Mouse (Mus musculus) lung, adult 18-20 months (tissue): ENCODE data around the gene Gm13290.
"Not testable (repeated sequence)": the region's sequence is repeated elsewhere in the genome, so short reads cannot be mapped to it uniquely, and the experiment has no call there.

Source experiments
- DNase-seq, 2 experiments: peaks; one replicate each; pipeline ENCODE4 v3.0.0; 2022; ENCODE audit warnings: mixed read lengths in 2 of 2

Gm13290 gene

GRCm38 (mm10) chr4:88773534-88773933 lies at the start of gene Gm13290:
Gene Gm13290 (plus strand): TSS chr4:88773834.
- not testable (repeated sequence) for DNase-seq

DNA sequence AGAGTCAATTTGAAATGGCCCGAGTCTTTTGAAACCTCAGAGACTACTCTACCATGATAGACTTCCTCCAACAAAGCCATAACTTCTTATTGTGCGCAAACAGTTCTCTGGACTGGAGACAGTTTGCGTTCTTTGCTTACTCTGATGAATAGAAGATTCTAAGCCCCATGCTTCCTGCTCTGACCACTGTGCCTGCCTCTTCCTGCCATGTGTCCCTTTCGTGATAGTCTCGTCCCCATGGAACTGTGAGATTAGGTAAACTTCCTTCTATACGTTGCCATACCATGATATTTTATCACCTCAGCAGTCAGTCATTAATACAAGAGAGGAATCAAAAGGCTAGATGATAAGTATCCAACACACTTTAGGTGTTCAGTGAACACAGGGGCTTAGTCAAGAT lies 46.9 kb upstream of the Gm13290 start:
- DNase-seq = no peak

DNA sequence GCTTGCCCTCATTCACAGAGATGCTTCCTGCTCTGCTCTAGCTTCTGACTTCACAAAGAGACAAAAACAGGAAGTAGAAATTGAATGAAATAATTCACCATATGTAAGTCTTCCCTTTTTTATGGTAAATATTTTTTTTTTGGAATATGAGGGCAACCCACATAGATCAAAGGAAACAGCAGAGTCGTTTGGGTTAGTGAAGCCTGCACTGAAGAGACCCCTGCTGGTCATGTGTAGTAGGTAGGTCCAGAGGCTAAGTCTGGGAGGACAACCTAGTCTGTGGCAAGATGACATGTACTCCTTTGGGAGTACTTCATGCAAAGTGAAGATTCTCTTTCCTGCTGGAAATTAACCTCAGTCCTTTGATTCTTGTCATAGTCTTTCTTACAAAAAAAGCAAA lies 46.3 kb upstream of the Gm13290 start:
- peak; percentile 31 to 46 for DNase-seq

- peak; percentile 60 to 69 for DNase-seq
Observed at GRCm38 (mm10) chr4:88738480-88738879, 35.2 kb upstream of the Gm13290 start.

DNA sequence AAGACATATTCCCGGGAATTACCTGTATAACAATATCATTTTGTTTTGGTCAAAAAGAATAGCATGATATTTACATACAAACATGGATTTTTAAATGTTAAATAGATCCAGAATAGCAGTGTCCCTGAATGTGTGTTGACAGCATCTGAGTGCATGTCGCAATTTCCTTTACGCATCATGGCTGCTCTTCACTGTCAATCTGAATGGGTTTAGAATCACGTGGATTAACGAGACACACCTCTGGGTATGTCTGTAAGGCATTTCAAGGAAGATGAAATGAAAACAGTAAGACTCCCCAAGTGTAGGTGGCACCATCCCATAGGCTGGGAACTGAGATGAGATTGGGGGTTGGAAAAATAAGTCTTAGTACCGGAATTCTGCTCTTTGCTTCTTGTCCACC lies 34.6 kb upstream of the Gm13290 start:
- DNase-seq = no peak

DNA sequence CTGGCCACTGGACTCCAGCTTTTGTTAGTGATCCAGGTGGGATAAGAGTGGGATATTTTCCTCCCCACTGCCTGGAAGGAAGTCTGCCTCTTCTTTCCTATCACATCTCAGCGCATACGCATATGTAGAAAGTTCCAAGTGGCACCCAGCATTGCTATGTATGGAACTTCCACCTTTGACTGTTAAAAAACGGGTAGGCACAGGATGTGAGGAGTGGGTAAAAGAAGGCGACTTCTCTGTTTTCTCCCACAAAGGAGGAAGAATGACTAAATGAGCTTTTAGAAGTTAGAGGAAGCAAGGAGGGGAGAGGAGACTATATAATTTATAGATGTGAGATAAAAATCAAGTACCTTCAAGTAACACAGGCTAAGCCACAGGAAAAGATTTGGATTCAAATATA lies 32.2 kb upstream of the Gm13290 start:
- DNase-seq = no peak

- DNase-seq = no peak
Observed at GRCm38 (mm10) chr4:88742771-88743371, 30.8 kb upstream of the Gm13290 start.

- DNase-seq = no peak
Observed at GRCm38 (mm10) chr4:88744207-88744606, 29.4 kb upstream of the Gm13290 start.

DNA sequence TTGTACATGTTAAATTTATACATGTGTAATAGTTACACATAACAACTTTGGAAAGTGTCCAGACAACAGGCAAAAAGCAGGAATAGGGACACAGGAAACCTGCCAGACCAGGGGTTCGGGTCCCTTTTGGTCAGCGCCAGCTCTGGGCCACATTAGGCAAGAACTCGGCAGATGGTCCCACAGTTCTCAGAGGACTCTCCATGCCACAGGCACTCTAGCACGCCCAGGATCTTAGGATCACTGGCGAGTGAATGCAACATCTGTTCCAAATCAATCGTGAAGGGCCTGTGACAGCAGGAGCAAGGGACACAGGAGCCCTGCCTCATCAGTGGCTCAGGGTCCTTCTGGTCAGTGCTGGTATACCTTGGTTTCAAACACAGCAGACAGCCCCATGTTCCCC lies 23.7 kb upstream of the Gm13290 start:
- DNase-seq = no peak

DNA sequence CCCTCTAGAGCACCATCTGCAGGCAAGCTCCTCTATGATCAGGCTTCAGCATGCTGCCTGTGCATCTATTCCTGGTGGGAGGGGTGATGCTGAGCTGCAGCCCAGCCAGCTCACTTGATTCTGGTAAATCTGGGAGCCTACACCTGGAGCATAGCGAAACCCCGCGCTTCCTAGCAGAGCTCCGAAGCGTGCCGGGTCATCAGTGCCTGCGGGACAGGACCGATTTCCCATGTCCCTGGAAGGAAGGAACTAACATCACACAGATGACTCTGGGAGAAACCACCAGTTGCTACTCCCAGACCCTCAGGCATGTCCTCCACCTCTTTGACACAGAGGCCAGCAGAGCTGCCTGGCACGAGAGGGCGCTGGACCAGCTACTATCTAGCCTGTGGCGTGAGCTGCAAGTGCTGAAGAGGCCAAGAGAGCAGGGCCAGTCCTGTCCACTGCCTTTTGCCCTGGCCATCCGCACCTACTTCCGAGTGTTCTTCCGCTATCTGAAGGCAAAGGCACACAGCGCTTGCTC lies 18.8 kb upstream of the Gm13290 start, which contains the start of gene Gm13271:
Gene Gm13271 (plus strand): TSS at position 51 of the 523 bp plus-strand sequence.
- DNase-seq = peak; percentile 47 to 73

GRCm38 (mm10) chr4:88756581-88757513 lies 16.8 kb upstream of the Gm13290 start:
- DNase-seq = not testable (repeated sequence)

GRCm38 (mm10) chr4:88757628-88758031 lies 16.0 kb upstream of the Gm13290 start:
- DNase-seq = peak; percentile 89

DNA sequence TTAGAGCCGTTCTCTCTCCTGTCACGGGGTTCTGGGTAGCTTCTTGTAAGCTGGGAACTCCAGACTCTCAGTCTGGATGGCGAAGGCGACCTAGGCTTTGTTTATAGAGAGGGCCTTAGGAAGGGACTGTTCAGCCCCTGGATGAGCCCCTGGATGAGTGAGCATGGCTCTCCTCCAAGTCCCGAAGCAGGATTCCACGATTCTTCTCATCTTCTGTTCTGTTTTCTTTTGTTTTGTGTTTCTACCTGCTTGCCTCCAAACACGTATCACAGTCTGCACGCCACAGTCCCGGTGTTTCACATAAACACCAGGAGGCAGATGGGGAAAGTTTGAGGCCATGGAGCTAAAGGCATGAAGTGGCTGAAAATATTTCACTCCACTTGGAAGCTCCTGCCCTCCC lies 14.9 kb upstream of the Gm13290 start:
- not testable (repeated sequence) for DNase-seq

GRCm38 (mm10) chr4:88759610-88760268 lies 13.9 kb upstream of the Gm13290 start, which contains the start of gene Gm13283:
Gene Gm13283 (plus strand): TSS chr4:88760119.
- DNase-seq = peak; percentile 35 to 38

DNA sequence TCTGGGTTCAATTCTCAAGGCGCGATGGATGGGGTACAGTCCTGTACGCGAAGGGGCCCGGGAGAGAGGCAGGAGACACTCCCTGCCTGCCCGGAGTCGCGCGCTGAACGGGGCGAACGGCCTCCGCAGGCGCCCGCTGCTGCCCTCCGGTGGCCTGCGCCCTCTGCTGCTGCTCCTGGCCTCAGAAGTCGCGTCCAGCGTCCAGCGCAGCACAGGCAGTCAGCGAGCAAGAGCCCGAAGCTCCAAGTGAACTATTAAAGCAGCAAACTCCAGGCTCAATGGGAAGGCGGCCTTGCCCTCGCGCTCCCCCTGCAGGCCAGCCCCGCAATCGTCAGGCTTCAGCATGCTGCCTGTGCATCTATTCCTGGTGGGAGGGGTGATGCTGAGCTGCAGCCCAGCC lies 13.2 kb upstream of the Gm13290 start:
- DNase-seq = peak; percentile 84 to 87

GRCm38 (mm10) chr4:88761776-88762175 lies 11.9 kb upstream of the Gm13290 start:
- peak; percentile 54 to 72 for DNase-seq

DNA sequence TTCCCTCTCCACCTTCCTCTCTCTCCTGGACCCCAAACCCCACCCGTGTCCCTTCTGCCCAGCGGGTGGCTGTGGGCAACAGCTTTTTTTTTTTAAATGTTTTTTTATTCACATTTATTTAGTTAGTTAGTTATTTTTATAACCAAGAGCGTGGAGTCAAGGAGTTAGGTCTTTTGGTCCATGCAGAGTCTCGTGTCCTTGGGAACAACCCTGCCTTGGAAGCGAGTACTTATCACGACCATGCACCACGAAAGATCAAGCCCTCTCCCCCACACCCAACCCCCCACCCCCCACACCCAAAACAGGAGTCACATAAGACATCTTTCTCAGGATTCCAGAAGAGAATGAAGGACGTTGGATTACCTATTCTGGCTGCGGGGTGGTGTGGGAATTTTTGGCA lies 11.3 kb upstream of the Gm13290 start:
- DNase-seq = not testable (repeated sequence)

DNA sequence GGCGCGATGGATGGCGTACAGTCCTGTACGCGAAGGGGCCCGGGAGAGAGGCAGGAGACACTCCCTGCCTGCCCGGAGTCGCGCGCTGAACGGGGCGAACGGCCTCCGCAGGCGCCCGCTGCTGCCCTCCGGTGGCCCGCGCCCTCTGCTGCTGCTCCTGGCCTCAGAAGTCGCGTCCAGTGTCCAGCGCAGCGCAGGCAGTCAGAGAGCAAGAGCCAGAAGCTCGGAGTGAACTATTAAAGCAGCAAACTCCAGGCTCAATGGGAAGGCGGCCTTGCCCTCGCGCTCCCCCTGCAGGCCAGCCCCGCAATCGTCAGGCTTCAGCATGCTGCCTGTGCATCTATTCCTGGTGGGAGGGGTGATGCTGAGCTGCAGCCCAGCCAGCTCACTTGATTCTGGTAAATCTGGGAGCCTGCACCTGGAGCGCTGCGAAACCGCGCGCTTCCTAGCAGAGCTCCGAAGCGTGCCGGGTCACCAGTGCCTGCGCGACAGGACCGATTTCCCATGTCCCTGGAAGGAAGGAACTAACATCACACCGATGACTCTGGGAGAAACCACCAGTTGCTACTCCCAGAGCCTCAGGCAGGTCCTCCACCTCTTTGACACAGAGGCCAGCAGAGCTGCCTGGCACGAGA lies 10.1 kb upstream of the Gm13290 start:
- peak; percentile 72 to 77 for DNase-seq

DNA sequence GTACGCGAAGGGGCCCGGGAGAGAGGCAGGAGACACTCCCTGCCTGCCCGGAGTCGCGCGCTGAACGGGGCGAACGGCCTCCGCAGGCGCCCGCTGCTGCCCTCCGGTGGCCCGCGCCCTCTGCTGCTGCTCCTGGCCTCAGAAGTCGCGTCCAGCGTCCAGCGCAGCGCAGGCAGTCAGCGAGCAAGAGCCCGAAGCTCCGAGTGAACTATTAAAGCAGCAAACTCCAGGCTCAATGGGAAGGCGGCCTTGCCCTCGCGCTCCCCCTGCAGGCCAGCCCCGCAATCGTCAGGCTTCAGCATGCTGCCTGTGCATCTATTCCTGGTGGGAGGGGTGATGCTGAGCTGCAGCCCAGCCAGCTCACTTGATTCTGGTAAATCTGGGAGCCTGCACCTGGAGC lies 3.0 kb downstream of the Gm13290 start, which contains the start of gene Gm13289:
Gene Gm13289 (plus strand): TSS at position 301 of the 400 bp plus-strand sequence.
- not testable (repeated sequence) for DNase-seq

DNA sequence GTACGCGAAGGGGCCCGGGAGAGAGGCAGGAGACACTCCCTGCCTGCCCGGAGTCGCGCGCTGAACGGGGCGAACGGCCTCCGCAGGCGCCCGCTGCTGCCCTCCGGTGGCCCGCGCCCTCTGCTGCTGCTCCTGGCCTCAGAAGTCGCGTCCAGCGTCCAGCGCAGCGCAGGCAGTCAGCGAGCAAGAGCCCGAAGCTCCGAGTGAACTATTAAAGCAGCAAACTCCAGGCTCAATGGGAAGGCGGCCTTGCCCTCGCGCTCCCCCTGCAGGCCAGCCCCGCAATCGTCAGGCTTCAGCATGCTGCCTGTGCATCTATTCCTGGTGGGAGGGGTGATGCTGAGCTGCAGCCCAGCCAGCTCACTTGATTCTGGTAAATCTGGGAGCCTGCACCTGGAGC lies 5.9 kb downstream of the Gm13290 start, which contains the start of gene Gm13272:
Gene Gm13272 (plus strand): TSS at position 301 of the 400 bp plus-strand sequence.
- DNase-seq = not testable (repeated sequence)

DNA sequence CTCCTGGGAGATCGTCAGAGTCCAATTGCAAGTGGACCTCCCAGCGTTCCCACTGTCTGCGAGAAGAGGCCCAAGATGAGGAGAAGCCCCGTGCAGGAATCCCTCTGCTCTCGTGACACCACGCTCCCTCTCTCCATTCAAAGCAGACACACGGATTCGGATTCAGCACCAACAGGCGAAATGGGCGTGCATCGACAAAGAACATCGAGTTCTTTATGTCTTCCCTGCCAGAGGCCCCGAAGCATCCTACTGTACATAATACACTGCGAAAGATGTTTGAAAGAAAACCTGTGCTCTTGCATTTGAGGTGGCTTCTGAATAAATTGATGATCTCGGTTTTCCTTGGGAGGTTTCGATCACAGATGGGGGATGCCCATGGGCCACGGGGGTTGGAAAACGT lies 6.7 kb downstream of the Gm13290 start:
- DNase-seq = not testable (repeated sequence)

DNA sequence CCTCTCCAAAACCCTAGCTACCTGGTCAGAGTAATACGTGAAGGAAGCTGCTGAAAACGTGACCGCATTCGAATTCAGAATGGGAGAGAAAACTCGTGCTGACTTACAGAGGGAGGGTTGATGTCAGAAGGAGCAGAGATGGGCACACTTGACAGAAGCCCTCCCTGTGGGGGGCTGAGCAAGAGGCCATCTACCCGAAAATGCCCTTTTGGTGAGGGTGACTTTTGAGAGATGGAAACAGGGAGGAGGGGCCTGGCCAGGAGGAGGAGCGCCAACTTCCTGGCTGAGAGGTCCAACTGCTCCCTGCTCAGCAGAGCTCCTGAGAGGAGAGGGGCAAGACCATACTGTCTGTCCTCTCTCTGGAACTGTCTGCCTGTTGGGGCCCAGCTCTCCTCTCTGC lies 8.2 kb downstream of the Gm13290 start, which contains the start of gene Ifnz:
Gene Ifnz (plus strand): TSS at position 301 of the 400 bp plus-strand sequence.
- DNase-seq = not testable (repeated sequence)
